Mouse (Mus musculus): ENCODE measurements around the gene Vsx2.
"Not testable (repeated sequence)": the region's sequence is repeated elsewhere in the genome, so short reads cannot be mapped to it uniquely, and the experiment has no call there.

The Vsx2 gene

GRCm38 (mm10) chr12:84569336-84569970 lies at the start of gene Vsx2:
Vsx2 (plus strand) TSS chr12:84569762.
- DNase-seq: no peak

GRCm38 (mm10) chr12:84523728-84524127 lies 45.8 kb upstream of the Vsx2 start:
- DNase-seq: no peak

- no peak for DNase-seq
Measured at GRCm38 (mm10) chr12:84524147-84525050, 45.2 kb upstream of the Vsx2 start.

GRCm38 (mm10) chr12:84525422-84525821 lies 44.1 kb upstream of the Vsx2 start:
- no peak for DNase-seq

- DNase-seq: no peak
Measured at GRCm38 (mm10) chr12:84530426-84530825, 39.1 kb upstream of the Vsx2 start.

- DNase-seq: no peak
Measured at GRCm38 (mm10) chr12:84531906-84532829, 37.4 kb upstream of the Vsx2 start.

- DNase-seq: no peak
Measured at GRCm38 (mm10) chr12:84532830-84533199, 36.7 kb upstream of the Vsx2 start.

GRCm38 (mm10) chr12:84533706-84534486 lies 35.7 kb upstream of the Vsx2 start:
- no peak for DNase-seq

- DNase-seq: not testable (repeated sequence)
Measured at GRCm38 (mm10) chr12:84539537-84539936, 30.0 kb upstream of the Vsx2 start.

GRCm38 (mm10) chr12:84541391-84541958 lies 28.1 kb upstream of the Vsx2 start:
- DNase-seq: no peak

GRCm38 (mm10) chr12:84546028-84546427 lies 23.5 kb upstream of the Vsx2 start:
- peak; percentile 69 for DNase-seq

GRCm38 (mm10) chr12:84546577-84547085 lies 22.9 kb upstream of the Vsx2 start:
- DNase-seq: no peak

- no peak for DNase-seq
Measured at GRCm38 (mm10) chr12:84548251-84548650, 21.3 kb upstream of the Vsx2 start.

GRCm38 (mm10) chr12:84555218-84555617 lies 14.3 kb upstream of the Vsx2 start:
- DNase-seq: no peak

- no peak for DNase-seq
Measured at GRCm38 (mm10) chr12:84562558-84562957, 7.0 kb upstream of the Vsx2 start.

GRCm38 (mm10) chr12:84567576-84567975 lies 2.0 kb upstream of the Vsx2 start:
- DNase-seq: no peak

GRCm38 (mm10) chr12:84569976-84570693 lies 573 bp downstream of the Vsx2 start:
- no peak for DNase-seq

GRCm38 (mm10) chr12:84570694-84571415 lies 1.3 kb downstream of the Vsx2 start:
- no peak for DNase-seq

GRCm38 (mm10) chr12:84571466-84572340 lies 2.1 kb downstream of the Vsx2 start:
- DNase-seq: no peak
